Mouse (Mus musculus): ENCODE measurements around the gene Adam19.

The Adam19 gene

GRCm38 (mm10) chr11:46054911-46055895, 589 bp upstream of the Adam19 start:
- no peak for DNase-seq (ENCODE audit: low spot score)

DNA sequence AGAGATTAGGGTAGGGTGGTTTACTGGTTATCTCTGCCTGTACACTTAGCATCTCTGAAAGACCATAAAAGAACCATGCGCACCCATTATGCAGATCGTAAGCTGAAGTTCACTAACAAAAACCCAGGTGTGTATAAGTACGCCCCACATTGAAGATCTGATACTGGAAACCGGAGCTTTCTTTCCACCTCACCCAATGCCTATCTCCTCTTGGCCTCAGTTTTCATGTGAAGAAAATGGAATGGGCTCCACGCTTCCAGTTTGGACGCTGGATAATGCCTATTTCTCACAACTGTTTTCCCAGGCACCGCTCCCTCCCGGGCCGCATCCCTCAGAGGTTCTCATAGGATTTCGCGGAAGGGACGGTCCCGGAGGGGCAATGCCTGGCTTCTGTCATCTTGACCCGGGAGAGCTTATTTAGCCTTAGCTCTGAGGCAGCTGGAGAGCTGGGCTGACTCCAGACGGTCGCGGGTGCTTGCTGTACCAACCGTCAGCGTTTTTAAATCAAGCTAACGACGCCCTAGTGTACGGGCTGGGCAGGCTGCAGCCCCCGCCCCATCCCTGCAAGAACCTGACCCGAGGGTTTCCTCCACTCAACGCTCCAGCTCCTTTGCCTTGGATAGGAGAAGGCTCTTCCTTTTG, 1.1 kb downstream of the Adam19 start:
- DNase-seq (ENCODE audit: low spot score): peak; percentile 26

DNA sequence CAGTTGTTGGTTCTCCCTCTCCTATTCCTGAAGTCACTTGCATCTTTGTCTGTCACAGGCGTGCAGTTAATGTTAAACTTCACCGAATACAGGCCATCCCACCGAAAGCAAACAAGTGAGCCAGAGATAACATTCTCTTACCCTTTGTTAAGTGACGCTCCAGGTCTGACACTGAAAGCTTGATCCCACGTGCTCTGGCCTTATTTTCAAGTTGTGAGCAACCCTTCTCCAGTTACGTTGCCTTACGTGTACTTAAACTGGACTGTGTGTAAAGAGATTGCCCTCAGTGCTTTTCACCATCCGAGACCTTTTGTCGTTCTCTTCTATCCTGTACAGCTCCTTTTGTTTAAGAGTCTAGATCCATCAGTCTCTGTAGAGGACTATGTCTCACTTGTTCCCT, 2.2 kb downstream of the Adam19 start:
- no peak for DNase-seq (ENCODE audit: low spot score)

DNA sequence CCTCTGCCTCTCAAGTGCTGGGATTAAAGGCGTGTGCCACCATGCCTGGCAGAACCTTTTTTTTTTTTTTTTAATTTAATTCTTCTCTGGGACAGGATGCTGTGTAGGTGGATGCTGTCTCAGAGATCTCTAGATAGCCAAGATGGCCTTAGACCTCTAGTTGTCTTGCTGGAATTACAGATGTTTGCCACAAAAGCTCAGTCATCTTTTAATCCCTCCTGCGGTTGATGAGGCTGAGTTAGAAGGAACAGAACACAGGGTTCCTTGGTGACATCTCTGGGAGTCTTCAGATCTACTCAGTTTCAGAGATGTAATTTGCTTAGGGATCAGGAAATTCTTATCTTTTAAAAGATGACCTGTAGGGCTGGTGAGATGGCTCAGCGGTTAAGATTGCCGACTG, 3.1 kb downstream of the Adam19 start:
- DNase-seq (ENCODE audit: low spot score): no peak

- DNase-seq (ENCODE audit: low spot score): no peak
Observed at GRCm38 (mm10) chr11:46059887-46060650, 4.3 kb downstream of the Adam19 start.

GRCm38 (mm10) chr11:46060651-46061020, 4.8 kb downstream of the Adam19 start:
- no peak for DNase-seq (ENCODE audit: low spot score)

GRCm38 (mm10) chr11:46061776-46062445, 6.1 kb downstream of the Adam19 start:
- DNase-seq (ENCODE audit: low spot score): no peak

- DNase-seq (ENCODE audit: low spot score): no peak
Observed at GRCm38 (mm10) chr11:46062569-46062968, 6.8 kb downstream of the Adam19 start.

DNA sequence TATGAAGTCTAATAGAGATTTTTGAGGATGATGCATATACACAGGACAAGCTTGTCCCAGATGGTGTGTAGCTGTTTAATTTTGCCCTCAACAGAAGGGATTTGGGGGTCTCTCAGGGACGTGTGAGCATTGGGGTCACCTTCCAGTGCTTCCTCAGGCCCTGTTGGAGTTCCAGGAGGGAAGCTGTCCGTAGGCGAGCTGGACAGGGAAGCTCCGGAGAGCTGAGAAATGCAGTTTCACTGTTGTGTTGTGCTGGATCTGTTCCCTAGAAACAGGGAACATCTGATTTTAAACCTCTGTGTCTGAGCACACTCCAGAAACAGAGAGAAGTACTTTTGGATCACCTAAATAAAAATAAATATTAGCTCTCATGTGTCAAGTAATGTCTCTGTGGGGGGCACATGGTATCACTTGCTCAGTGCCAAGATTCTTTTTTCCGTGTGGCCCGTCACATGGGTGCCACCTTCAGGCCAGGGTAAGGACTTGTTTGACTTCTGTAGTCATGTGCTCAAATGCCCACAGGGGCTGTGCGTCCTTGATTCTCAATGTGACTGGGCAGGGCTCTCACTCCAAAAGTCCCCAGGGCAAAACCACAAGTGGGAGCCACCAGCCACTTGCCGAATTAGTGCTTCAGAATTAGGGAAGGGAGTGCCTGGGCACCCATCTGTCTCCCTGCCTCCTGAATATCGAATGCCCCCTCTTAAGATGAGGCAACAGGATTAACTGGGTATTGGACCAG, 7.4 kb downstream of the Adam19 start:
- no peak for DNase-seq (ENCODE audit: low spot score)

DNA sequence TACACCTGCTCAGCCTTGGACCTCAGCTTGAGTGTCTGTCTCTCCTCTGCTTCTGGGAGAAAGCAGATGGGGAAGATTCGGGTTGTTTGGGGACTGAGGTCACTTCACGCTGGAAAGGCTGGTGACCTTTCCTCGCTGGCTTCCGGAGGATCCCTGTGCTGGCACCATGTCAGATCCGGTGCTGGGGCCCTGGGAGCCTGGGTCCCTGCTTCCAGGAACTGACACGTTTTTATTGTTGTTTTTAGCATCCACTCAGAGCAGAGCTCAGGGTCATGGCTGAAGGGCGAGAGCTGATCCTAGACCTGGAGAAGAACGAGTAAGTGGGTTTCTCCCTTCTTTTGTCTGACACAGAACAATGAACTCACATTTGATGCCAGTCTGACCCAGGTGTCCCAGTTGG, 9.0 kb downstream of the Adam19 start:
- no peak for DNase-seq (ENCODE audit: low spot score)

GRCm38 (mm10) chr11:46065201-46066011, 9.6 kb downstream of the Adam19 start:
- peak; percentile 72 for DNase-seq (ENCODE audit: low spot score)

DNA sequence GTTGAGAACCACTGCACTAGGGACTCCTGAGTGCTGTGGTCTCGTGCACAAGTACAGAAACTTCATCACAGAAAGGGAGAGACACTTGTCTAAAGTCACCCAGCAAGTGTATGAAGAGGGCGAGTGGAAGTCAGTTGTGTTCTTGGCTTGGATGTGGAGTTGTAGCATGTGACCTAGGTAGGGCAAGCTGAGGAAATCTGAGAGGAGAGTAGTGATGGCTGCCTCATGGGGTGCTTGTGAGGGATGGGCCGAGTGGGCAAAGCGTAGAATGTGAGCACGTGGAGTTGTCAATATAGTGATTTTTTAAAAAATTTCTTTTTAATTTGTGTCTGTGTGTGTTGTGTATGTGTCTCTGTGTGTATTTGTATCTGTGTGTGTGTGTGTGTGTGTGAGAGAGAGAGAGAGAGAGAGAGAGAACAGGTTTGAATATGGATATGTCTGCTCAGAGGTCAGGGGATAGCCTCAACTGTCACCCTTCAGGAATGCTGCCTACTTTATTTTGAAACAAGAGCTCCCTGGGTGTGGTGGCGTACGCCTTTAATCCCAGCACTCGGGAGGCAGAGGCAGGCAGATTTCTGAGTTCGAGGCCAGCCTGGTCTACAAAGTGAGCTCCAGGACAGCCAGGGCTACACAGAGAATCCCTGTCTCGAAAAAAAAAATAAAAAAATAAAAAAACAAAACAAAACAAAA, 11.7 kb downstream of the Adam19 start:
- DNase-seq (ENCODE audit: low spot score): no peak

- DNase-seq (ENCODE audit: low spot score): no peak
Observed at GRCm38 (mm10) chr11:46068756-46069407, 13.1 kb downstream of the Adam19 start.

DNA sequence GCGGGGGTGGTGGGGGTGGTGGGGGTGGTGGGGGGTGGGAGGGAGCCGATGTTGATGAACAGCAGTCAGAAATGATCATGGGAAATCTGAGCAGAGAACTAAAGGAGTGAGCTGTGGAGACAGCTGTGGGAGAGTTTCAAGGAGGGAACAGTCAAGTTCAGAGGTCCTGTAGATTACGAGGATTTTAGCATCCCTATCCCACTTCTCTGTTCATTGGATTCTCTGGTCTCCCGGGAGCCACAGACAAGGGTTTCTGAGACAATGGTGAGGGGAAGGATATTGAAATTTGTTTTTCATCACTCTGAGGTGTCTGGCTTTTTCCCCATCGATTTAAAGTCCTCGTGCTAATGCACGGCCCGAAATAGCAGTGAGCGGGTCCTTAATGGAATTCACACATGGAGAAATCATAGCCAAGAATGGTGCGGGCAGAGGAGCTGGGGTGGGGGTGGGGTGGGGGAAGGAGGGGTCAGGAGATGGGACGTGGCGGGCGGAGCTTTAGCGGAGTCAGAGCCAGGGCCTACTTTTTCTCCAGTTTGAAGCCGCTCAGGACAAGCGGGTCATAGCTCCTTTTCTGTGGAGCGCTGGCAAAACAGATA, 13.7 kb downstream of the Adam19 start:
- DNase-seq (ENCODE audit: low spot score): no peak

DNA sequence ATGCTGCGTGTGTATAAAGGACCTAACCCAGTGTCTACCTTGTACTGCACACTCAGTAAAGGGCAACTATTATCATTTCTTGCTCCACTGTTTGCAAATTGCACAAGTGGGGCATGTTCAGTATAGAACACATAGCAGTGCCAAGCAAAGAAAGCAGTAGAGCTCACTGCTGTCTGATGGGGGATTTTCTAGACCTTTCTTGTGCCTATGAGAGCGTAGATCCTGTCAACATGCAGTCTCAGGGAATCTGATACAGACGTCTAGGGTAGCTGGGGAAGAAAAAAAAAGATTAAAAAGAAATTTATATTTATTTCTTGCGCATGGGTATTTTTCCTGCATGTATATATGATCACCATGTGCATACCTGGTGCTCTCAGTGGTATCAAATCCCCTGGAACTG, 14.4 kb downstream of the Adam19 start:
- DNase-seq (ENCODE audit: low spot score): no peak

DNA sequence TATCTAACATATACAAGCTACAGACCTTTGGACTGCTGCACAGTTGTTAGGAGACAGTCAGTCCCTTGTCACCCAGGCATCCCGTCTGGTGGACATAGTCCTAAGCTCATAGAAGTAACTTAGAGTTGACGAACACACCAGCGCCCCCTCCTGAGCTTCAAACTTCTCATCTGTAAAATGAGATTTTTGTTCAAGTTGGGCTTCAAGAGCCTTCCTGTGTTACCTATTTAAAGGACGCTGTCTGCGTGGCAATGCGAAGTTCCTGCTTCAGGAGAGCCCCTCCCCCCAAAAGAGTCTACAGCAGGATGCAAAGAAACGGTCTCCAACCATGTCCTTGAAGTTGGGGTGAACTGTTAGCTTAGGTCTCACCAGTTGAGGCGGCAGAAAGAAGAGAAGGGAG, 15.0 kb downstream of the Adam19 start:
- DNase-seq (ENCODE audit: low spot score): no peak

- DNase-seq (ENCODE audit: low spot score): no peak
Observed at GRCm38 (mm10) chr11:46072466-46073060, 16.8 kb downstream of the Adam19 start.

DNA sequence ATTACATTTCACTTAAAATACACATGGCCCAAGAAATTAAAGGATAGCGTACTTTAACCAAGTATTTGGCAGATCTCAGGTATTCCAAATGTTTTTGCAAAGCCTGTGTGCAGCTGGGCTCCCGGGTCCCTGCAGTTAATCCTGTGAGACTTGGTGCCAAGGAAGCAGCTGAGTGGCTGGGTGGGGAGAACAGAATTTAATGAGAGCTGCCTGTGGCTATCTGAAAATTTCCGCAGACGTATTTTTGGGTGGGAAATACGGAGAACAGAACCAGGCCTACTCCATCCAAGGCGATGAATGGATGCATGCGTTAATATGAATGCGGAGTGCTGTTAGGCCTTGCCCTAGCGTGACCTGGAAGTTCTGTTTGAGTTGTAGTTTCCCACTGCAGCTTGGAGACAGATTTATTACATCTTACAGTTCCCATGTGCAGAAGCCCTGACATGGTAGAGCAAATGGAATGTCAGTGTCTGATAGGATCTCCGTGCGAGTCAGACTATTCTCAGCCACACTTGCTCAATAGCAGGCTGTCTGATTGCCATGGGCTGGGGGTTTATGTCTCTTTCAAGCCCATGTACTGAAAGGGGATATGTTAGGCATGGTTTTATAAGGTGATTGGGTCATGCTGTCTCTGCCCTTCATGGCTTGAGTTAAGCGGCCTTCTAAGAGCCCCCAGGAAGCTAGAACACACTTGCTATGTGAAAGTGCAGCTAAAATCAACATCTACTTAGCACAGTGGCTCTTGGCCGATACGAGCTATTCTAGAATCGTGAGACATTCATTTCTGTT, 17.5 kb downstream of the Adam19 start:
- DNase-seq (ENCODE audit: low spot score): peak; percentile 53

Measured in urinary bladder, postnatal 14 days (tissue).